Mouse (Mus musculus) ES-E14 (cell line): ENCODE measurements around the gene Gga1.

Experiments
- CHD2 ChIP-seq: IDR thresholded peaks from 2 replicates; pipeline ENCODE4 v1.6.1; 2014; ENCODE audit warnings: mild to moderate bottlenecking, low read depth, low read length, inconsistent platforms
- HCFC1 ChIP-seq: IDR thresholded peaks from 2 replicates; pipeline ENCODE4 v1.6.1; 2012; ENCODE audit warnings: low read length, inconsistent platforms, borderline replicate concordance; ENCODE audit not compliant: insufficient read depth
- MAFK ChIP-seq: IDR thresholded peaks from 2 replicates; pipeline ENCODE4 v1.6.1; 2014; ENCODE audit warnings: mild to moderate bottlenecking, low read depth, low read length, inconsistent platforms; ENCODE audit not compliant: insufficient read depth
- ZC3H11A ChIP-seq: IDR thresholded peaks from 2 replicates; pipeline ENCODE4 v1.6.1; 2012; ENCODE audit warnings: low read depth, mild to moderate bottlenecking, inconsistent platforms, low read length, borderline replicate concordance
- ZNF384 ChIP-seq: IDR thresholded peaks from 2 replicates; pipeline ENCODE4 v1.6.1; 2012; ENCODE audit warnings: low read depth, low read length, inconsistent platforms

- TF ChIP-seq CHD2 (no peak), HCFC1 (no peak), ZNF384 (no peak), MAFK (no peak), ZC3H11A (no peak)
These were observed 44.3 kb upstream of the Gga1 start for GRCm38 (mm10) chr15:78832701-78833123.
